Mouse (Mus musculus) left cerebral cortex, postnatal 25 days (tissue): Measurements from ENCODE around the gene Tmem121. TPM values are rescaled to one million over a fixed set of nuclear protein-coding genes. Genes with fewer than 3 reads are reported as not detected.
"Not testable (repeated sequence)": the region's sequence is repeated elsewhere in the genome, so short reads cannot be mapped to it uniquely, and the experiment has no call there.

Source experiments
- DNase-seq, 2 experiments: peaks; one replicate each; pipeline ENCODE4 v3.0.0; 2022; ENCODE audit warnings: low spot score in 2 of 2, mixed read lengths in 1 of 2
- intact Hi-C: fragments of 180-260 bp; cut with DNase I; formaldehyde crosslinking; loops from one replicate; pipeline ENCODE4 v1.15.1; 2025
- total RNA-seq, 2 experiments: library from RNA; stranded (reverse); gene quantifications; 2 replicates each; pipeline ENCODE4 v1.2.3; 2021

Gene Tmem121
- total RNA-seq, 2 experiments from 2014 or later = 26.3 to 29.6 TPM

DNA sequence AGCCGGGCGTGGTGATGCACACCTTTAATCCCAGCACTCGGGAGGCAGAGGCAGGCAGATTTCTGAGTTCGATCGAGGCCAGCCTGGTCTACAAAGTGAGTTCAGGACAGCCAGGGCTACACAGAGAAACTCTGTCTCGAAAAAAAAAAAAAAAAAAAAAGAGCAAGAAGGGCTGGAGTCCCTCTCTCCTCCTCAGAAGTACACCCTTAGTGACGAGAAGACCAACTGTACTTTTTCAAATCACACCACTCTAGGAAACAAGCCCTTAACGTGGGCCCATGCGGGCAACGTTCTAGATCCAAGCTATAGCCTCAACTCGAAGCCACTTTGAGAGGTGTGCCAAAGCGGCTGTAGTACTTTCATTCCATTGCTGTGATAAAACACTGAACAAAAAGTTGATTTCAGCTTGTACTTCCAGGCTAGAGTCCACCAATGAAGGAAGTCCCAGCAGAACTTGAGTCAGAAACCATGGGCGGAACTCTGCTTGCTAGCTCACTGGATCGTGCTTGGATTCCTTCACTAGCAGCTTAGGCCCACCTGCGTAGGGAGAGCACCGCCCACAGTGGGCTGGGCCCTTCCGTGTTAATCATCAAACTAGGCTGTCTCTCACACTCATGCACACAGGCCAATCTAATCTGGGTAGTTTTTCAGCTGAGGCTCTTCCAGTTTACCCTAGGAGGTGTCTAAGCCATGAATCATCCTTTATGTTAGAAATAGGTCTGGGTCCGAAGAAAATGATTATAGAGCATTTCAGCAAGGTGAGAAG lies 8.6 kb upstream of the Tmem121 start:
- intact Hi-C loops = no loop called here
- DNase-seq = no peak

- no peak for DNase-seq
- intact Hi-C loops = no loop called here
Measured at GRCm38 (mm10) chr12:113181020-113181419, 4.7 kb upstream of the Tmem121 start.

DNA sequence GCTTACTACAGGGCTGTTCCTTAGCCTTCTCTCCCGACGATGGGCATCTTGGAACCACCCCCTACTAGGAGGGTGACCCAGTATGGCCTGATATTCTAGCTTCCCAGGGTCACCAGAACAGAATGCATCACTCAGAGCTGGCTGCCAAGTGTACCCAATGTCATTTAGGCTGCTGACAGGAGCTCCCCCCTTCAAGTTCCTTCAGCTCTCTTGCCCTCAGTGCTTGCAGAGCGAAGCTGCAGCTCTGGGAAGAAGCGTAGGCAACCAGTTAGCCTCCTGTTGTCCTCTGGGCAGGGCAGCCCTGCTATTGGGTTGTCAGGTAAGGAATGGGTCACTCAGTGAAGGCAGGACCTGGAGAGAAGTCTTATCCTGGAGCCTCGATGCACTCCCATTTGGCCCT lies 785 bp upstream of the Tmem121 start:
- DNase-seq = no peak
- intact Hi-C loops = loop anchor here (2.0 kb wide), 1 partner anchor 20 kb away; no protein-coding TSS in a partner anchor

DNA sequence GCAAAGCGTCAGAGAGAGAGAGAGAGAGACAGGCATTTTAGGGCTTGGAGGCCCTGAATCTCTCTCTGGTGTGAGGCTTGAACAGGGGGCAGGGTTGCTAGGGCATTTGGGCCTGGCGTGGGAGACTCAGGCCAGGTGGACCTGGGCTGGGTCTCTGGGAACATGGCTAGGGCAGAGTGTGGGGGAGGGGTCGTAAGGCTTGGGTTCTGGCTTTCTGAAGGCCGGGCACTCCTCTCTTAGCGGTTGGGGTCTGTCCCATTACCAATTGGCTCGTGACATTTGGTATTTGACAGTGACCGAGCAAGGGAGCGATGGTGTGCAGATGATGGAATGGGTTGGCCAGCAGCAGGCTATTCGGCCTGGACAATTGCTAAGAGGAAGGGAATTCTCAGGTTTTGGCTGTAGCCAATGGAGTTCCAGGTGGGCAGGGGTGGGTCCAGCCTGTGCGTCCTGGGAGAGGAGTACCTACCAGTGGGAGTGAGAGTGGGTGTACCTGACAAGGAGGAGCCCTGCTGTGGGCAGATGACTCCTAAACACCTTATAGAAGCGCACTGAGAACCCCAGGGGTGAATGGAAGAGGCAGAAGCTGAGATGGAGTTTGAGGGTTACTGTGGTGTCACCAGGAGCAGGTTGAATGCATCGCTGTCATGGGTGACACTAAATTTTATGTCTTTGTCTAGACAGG lies 738 bp downstream of the Tmem121 start:
- intact Hi-C loops = loop anchor here (1.0 kb wide), 1 partner anchor 40 kb away; the partner anchor contains the start of gene Crip1
- no peak for DNase-seq

DNA sequence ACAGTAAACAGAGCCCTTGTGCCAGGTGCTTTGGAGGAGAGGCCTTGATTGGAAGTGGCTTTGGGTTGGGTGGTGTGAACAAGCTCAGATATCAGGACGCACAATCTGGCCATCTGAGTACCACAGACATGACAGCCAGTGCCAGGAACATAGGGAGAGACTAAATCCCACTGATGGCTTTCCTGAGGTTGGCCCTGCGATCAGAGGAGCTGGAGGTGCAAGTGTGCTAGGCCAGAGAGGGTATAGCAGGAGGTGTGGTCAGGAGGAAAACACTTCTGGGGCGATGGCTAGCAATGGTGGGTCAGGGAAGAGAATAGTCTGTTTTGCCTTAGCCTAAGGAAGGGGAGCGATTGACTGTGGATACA lies 1.3 kb downstream of the Tmem121 start:
- intact Hi-C loops = loop anchor here (1.0 kb wide), 1 partner anchor 41 kb away; the partner anchor contains the start of gene Crip1
- no peak for DNase-seq

GRCm38 (mm10) chr12:113187584-113188295 lies 2.0 kb downstream of the Tmem121 start:
- intact Hi-C loops = loop anchor here (1.0 kb wide), 1 partner anchor 41 kb away; the partner anchor contains the start of gene Crip1
- DNase-seq = peak; percentile 91 to 95

GRCm38 (mm10) chr12:113188349-113189055 lies 2.8 kb downstream of the Tmem121 start:
- intact Hi-C loops = no loop called here
- no peak for DNase-seq

DNA sequence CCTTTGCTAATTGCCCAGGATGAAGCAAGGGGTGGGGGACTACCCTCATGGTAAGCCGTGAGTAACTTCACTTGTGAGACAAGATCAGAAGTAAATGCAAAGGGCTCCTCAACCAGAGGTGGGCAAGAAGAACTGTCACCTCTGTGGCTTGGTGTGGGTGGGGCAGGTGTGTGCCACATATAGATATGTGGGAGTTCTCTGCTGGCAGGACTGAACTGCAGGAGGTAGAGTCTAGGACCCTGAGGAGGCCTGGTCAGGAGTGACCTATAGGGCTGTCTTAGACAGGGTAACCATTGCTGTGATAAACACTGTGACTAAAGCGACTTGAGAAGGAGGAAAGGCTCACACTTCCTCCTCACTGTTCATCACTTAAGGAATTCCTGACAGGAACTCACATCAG lies 7.7 kb downstream of the Tmem121 start:
- intact Hi-C loops = no loop called here
- DNase-seq = no peak

DNA sequence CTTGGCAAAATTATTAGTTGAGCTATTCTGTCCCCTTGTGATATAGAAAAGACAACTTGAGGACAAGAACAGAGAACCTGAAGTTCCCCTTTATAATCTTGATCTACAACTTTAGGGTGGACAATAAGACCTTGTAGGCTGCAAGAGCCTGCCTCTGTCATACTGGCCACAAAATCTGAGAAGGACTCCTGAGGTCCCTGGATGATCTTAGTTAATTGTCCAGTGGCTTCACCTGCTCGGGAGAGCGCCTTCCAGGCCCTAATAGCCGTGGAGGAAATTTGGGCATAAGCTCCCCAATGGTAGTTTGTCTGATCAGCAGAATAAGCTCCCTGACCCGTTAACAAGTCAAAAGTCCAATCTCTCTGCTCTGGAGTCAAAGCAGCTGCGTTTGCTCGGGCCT lies 13.4 kb downstream of the Tmem121 start:
- DNase-seq, intact Hi-C loops: not testable (repeated sequence)

- DNase-seq = no peak
- intact Hi-C loops = no loop called here
Measured at GRCm38 (mm10) chr12:113201301-113201700, 15.6 kb downstream of the Tmem121 start.

DNA sequence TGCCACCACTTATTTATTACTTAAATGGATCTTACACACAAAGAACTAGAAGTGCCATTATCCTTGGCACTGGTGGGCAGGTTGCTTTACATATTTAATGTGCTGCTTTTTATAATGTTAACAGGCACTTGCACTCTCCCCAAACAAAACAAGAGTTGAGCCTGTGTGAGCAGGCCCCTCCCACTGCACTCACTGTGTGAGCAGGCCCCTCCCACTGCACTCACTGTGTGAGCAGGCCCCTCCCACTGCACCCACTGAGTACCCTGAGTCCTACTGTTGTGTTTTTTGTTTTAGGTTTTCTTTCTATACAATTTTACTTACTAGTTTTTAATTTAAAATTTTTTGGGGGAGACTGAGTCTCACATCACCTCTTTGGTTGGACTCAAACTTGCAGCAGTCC lies 16.3 kb downstream of the Tmem121 start:
- no peak for DNase-seq

DNA sequence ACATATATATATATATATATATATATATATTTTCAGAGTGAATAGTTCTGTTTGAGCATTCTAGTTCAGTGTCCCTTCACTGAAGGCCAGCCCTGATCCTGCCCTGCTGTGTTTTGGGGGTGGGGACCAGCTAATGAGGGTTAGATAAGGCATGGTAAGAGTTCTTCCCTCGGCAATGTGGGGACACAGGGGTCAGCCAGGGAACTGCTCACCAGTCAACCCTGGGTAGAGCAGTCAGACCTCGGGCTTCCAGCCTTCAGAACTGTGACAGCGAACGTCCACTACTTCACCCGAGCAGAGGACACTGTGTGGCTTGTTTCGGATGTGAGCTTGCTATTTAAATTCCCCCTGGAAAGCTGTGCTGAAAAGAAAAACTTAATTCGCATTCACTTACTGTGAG lies 17.8 kb downstream of the Tmem121 start:
- DNase-seq = no peak
- intact Hi-C loops = no loop called here

More for the DNA sequence above, 16.3 kb downstream of the Tmem121 start:
- intact Hi-C loops = no loop called here

DNA sequence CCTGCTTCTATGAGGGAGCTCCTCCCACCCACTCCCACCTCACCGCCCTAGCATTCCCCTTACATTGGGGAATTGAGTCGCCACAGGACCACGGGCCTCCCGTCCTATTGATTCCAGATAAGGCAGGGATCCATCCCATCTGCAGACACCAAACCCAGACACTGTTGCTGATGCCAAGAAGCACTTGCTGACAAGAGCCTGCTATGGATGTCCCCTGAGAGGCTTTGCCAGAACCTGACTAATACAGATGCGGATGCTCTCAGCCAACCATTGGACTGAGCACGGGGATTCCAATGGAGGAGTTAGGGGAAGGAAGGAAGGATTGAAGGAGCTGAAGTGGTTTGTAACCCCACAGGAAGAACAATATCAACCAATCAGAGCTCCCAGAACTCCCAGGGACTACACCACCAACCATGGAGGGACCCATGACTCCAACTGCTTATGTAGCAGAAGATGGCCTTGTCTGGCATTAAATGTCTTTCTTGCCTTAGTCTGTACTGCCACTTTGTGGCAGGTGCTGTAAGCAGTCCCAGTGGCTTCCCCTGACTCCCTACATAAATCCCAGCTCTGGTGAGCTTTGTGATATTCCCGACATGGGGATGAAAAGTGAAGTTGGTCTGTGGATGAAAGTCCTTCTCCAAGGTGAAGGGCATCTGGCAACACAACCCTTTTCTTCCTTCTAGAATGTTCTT lies 19.7 kb downstream of the Tmem121 start:
- intact Hi-C loops = no loop called here
- peak in 1 of 2 experiments; percentile 25 for DNase-seq

- intact Hi-C loops = no loop called here
- no peak for DNase-seq
Measured at GRCm38 (mm10) chr12:113207737-113208136, 22.0 kb downstream of the Tmem121 start.

DNA sequence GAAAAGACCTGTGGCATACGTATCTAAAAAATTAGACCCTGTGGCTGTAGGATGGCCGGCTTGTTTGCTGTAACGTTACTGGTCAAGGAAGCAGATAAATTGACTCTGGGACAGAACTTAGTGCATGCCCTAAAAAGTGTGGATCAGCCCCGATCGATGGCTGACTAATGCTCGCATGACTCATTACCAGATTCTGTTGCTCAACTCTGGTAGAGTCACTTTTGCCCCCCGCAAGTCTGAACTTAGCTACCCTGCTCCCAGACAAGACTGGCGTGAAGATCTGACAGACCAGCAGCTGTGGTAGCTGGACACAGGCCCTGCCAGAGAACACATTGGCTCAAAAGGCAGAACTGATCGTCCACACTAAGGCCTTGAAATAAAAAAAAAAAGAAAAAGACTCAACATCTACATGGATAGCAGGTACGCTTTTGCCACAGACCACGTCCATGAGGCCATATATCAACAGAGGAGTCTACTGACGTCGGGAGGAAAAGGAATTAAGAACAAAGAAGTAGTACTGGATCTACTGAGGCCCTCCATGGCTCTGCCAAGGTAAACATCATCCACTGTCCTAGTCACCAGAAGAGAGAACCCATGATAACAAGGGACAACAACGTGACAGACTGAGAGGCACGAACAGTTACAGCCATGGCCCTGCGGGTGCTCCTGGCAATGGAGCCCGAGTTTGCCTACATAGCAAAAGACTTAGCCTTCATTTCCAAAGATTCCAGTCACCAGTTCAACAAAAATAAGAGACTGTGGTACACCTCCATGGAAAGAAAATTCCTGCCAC lies 25.1 kb downstream of the Tmem121 start:
- intact Hi-C loops = no loop called here

DNA sequence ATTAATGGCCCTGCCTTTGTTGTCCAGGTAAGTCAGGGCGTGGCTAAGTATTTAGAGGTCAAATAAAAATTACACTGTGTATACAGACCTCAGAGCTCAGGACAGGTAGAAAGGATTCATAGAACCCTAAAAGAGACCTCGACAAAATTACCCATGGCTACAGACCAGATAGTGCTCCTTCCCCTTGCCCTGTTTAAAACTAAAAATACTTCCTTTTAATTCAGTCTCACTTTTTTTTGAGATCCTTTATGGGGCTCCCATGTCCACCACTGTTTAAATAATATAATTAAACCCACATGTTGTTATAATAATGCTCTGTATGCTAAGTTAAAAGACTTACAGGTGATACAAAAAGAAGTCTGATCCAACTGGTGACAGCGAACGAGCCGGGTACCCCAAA lies 26.0 kb downstream of the Tmem121 start:
- intact Hi-C loops = no loop called here
- no peak for DNase-seq

More for the DNA sequence above, 25.1 kb downstream of the Tmem121 start:
- DNase-seq = no peak

DNA sequence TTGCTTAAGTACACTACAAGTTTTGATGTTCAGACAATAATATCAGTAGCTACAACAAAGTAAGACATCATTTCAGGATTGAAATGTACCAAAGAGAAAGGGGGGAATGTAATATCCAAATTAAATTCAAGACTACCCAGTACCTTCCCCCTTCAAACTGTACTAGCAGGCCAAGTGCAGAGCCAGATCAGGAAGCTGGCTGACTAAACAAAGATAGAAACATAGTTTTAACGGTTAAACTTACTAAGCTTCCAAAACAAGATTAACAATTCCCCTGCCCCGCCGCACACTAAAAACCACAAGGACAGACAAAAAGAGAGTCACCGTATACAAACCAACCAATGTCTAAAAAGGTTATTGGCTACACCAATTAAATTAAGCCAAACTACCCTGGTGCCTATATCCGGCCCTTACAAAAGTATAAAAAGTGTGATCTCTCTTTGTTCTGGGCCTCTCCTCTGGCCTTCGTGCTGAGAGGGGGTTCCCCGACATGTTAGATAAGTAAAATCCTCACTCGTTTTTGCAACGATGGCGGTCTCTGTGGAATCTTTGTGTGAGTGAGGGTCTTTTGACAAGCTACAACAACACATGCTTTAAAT lies 26.7 kb downstream of the Tmem121 start:
- intact Hi-C loops = no loop called here
- DNase-seq = no peak

GRCm38 (mm10) chr12:113213226-113213625 lies 27.5 kb downstream of the Tmem121 start:
- intact Hi-C loops = no loop called here
- no peak for DNase-seq
